Mouse (Mus musculus): Measurements from ENCODE around the gene Cdhr4. TPM values are rescaled to one million over a fixed set of nuclear protein-coding genes. Genes with fewer than 3 reads are reported as not detected.

The Cdhr4 gene
- polyA plus RNA-seq (2012; rRNA removed), result 2.9 TPM in 2 replicates

DNA sequence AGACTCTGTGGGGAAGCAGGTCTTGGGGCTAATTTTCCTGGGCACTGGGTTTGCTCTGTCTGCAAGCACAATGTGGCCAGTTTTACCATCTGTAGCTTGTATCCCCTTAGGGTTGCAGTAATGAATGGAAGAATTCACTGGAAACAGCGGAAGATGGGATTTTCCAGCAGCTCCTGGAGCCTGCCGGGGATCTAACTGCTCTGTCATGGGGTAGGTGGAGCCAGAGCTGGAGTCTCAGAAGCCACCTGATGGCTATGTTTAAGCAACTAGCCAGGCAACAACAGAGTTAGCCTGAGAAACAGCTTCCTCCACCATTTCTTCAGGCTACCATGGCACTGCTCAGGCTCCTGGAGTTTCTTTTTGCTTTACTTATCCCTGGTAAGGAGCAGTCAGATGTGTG is at the start of gene Cdhr4:
Gene Cdhr4 (plus strand): TSS at position 301 of the 400 bp plus-strand sequence.

DNA sequence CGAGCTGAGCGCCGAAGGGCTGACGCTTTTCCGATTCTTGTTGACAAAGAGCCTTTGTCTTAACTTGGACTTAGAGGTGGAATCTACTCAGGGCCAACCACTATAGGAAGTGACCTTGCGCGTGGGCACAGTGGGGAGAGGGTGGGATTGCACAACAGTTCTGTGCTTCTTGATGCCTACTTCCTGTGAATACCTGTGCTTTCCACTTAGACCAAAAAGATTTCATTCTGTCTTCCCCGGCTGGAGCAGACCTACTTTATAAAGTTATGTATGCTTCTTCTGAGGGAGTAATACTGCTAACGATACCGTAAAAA is 42.4 kb upstream of the Cdhr4 start, which contains the start of gene Traip:
Gene Traip (plus strand): TSS at position 215 of the 314 bp plus-strand sequence.

DNA sequence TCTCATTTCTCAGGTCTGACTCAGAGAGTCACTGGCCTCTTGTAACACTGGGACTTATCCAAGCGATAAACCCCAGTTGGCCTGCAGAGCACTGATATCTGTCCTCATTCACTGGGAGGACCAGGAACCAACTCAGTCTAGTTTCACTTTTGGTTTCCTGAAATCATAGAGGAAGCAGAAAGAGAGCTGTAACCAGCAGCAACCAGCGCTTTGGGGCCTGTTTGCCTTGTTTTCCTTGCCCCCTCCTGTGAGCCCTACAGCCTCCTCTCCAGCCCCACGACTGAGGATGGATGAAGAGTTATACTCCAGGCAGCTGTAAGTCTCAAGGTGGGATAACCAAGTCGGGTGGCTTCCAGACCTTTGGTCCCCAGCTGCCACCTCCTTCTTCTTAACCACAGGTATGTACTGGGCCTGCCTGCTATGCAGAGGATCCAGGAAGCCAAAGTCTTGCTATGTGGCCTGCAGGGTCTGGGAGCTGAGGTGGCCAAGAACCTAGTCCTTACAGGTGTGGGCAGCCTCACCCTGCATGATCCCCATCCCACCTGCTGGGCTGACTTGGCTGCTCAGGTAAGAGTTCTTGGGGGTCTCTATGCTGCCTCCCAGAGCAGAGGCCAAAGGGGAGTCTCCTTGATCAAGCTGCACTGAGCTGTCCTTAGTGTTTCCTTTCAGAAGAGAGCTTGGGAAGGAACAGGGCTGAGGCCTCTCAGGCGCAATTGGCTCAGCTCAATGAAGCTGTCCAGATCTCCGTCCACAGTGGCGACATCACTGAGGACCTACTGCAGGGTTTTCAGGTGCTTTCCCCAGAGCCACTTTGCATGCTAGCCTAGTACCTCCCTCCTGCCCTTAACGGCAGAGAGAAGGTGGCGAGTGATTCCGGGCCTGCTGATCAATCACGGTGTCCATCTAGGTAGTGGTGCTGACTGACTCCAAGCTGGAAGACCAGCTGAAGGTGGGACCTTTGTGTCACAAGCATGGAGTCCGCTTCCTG is 16.6 kb upstream of the Cdhr4 start, which contains the start of gene Uba7:
Gene Uba7 (plus strand): TSS at position 107 of the 988 bp plus-strand sequence.

DNA sequence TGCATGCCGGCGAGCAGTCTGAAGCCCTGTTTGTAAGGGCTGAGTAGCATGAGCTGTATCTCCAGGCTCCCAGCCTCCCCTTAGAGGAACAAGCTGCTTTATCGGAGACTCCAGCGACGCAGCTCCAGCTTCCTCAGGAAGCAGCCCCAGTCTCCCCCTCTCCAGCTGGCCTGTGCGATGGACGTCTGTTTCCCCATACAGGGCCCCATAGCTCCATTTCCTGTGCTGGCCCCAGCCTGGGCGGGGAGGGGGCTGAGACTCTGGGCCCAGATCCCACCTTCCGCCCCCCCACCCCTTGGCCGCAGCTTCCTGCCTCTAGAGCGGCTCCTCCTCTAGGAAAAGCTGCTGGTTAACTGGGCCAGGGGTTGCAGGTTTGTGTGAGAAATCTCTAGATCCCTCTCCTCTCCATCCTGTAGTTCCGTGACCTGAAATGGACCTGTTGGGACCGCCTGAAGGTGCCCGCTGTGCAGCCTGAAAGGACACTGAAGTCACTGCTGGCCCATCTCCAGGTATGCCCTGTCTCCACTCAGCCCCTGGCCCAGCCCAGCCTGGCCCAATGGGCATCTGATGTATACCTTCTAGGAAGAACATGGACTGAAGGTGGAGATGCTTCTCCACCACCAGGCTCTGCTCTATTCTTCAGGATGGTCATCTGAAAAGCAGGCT is 9.5 kb upstream of the Cdhr4 start, which contains the start of gene Gm20661:
Gene Gm20661 (plus strand): TSS at position 378 of the 666 bp plus-strand sequence.

DNA sequence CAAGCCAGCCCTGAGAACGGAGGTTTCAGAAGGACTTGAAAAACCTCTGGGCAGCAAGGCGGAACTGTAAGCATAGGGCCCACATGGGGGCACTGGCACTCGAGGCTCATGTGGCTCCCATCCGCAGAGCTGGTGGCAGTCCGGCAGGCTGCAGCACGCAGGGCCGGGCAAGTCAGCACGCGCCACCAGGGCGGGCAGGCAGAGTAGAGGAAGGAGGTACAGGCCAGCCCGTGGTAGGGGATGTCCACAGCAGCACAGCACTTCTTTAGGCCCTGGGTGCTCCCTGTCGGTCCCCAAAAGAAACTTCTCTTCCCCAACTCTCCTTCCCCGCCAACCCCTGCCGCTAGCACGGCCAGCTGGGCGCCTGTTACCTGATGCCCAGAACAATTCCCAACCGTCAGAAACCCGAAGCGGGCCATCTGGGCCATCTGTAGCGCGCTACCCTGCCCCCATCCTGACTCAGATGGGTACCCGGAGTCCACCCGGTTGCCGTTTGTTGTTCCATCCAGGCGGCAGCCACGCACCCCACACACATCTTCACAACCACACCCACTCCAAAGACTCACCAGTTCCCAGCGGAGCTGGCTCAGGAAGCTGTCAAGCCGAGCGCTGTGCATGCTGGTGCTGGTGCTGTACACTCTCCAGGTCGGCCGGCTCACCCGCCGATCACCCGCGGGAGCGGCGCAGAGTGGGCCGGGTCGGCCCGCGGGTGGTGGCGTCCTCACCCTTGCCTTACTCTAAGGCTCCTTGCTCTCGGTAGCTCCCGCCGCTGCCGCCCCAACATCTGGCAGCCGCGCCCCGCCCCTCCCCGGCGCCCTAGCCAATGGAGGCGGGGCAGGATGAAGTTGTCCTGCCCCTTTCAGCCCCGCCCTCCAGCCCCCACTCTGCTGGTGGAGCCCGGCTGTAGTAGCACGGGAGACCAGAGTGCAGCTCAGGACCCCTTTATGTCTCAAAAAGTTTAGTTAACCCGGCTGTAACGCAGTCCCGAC is 6.9 kb upstream of the Cdhr4 start, which contains the start of gene Inka1:
Gene Inka1 (minus strand): TSS at position 749 of the 989 bp plus-strand sequence.

DNA sequence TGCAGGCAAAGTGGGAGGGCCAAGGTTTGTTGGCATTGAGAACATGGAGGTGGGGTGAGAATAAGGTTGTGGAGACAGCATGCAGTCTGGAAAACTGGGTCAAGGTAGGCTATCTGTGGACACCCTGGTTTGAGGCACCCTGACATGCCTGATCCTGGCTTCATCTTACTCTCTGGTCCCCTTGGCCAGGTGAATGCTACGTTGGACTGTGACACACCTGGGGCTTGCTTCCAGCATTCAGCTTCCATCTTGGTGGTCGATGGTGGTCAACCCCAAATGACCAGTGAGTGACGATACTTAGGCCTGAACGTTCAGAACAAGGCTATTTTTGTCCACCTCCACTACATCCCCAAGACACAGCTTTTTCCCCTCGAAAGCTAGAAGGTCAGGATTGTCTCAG is 3.8 kb downstream of the Cdhr4 start, which contains the start of gene Gm20662:
Gene Gm20662 (plus strand): TSS at position 301 of the 400 bp plus-strand sequence.

DNA sequence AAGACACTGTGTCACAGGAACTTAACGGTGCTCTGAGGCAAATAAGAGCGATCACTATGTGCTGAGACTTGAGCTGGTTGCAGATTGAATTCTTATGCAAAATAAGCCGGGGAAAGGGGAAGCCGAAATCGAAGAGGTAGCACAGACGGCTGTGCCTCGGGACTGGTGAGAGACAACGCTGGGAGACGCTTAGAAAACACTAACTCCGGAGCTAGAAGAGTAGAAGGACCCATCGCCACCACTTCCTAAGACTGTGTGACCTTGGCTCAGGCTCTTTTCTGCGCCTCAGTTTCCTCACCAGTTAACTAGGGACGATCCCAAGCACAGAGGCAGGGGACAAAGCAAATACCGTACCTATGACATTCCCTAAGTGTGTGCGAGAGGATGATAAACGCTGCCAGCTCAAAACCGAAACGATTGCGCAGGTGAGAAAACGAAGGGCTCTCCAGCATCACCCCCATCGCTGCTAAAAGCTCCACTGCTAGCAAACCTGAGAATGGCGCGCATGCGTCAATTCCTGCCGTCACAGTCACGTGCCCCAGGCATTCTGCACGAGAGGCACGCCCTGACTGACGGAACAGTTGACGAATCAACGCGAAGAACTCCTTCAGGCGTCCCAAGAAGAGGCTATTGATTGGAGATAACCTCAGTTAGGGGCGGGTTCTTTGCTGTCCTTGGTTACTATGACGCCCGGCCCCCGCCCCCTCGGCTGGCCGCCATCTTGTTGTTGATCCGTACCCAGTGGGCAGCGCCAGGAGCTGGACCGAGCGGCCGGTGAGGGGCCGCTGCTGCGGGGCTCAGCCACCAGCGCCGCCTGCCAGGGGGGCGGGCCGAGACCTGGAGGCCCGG is 9.8 kb downstream of the Cdhr4 start, which contains the start of gene Ip6k1:
Gene Ip6k1 (plus strand): TSS at position 580 of the 849 bp plus-strand sequence.

DNA sequence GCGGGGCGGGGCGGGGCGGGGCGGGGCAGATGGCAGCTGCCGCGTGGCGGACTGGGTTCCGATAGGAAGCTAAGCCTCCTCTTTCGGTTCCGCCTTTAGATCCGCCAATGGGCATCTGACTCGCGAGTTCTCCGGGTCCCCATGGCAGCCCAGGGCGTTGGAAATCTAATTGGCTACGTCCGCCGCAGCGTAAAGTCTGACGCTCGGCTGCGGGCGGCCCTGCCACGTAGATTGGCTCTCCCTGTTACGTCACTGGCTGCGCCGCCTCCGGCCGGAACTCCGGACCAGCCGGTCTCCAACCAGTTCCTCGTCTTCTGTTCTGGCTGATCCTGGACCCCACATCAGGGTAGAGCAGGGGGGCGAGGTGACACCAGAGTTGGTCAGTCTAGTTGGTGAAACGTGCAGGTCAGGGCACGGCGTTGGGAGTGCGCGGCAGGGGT is 56.7 kb downstream of the Cdhr4 start, which contains the start of gene Gmppb:
Gene Gmppb (plus strand): TSS at position 227 of the 440 bp plus-strand sequence.

Other genes starting within 250 kb of the Cdhr4 start
- 33.4 and 38.1 TPM in 2 replicates for gene Rbm5, start 221.5 kb upstream of the Cdhr4 start, polyA plus RNA-seq (2012; rRNA removed)
- 15.2 and 17.3 TPM in 2 replicates for gene Rbm6, start 119.3 kb upstream of the Cdhr4 start, polyA plus RNA-seq (2012; rRNA removed)
- gene Mon1a, start 104.3 kb upstream of the Cdhr4 start, polyA plus RNA-seq (2012; rRNA removed), result 5.2 and 5.3 TPM in 2 replicates
- gene Mst1r, start 85.6 kb upstream of the Cdhr4 start, polyA plus RNA-seq (2012; rRNA removed), result 2.3 and 3.0 TPM in 2 replicates
- not detected in 2 replicates for gene Actl11, start 64.0 kb upstream of the Cdhr4 start, polyA plus RNA-seq (2012; rRNA removed)
- gene Camkv, start 56.8 kb upstream of the Cdhr4 start, polyA plus RNA-seq (2012; rRNA removed), result 0.16 and 0.19 TPM in 2 replicates
- gene Traip, start 42.4 kb upstream of the Cdhr4 start, polyA plus RNA-seq (2012; rRNA removed), result 3.0 TPM in 2 replicates
- gene Uba7, start 17.0 kb upstream of the Cdhr4 start, polyA plus RNA-seq (2012; rRNA removed), result 108 and 109 TPM in 2 replicates
- gene Gm20661, start 9.4 kb upstream of the Cdhr4 start, polyA plus RNA-seq (2012; rRNA removed), result 0.52 and 0.65 TPM in 2 replicates
- 16.2 and 17.0 TPM in 2 replicates for gene Inka1, start 6.6 kb upstream of the Cdhr4 start, polyA plus RNA-seq (2012; rRNA removed)
- gene Gm20662, start 3.9 kb downstream of the Cdhr4 start, polyA plus RNA-seq (2012; rRNA removed), result 1.1 TPM in 2 replicates
- 32.7 and 35.2 TPM in 2 replicates for gene Ip6k1, start 10.0 kb downstream of the Cdhr4 start, polyA plus RNA-seq (2012; rRNA removed)
- 11.3 and 11.8 TPM in 2 replicates for gene Gmppb, start 56.7 kb downstream of the Cdhr4 start, polyA plus RNA-seq (2012; rRNA removed)
- 0.44 and 0.62 TPM in 2 replicates for gene Amigo3, start 60.7 kb downstream of the Cdhr4 start, polyA plus RNA-seq (2012; rRNA removed)
- 92.9 and 96.0 TPM in 2 replicates for gene Mst1, start 87.9 kb downstream of the Cdhr4 start, polyA plus RNA-seq (2012; rRNA removed)
- gene Rnf123, start 90.8 kb downstream of the Cdhr4 start, polyA plus RNA-seq (2012; rRNA removed), result 53.9 and 64.1 TPM in 2 replicates
- gene Apeh, start 102.1 kb downstream of the Cdhr4 start, polyA plus RNA-seq (2012; rRNA removed), result 81.3 and 81.5 TPM in 2 replicates
- gene Bsn, start 197.9 kb downstream of the Cdhr4 start, polyA plus RNA-seq (2012; rRNA removed), result 0.46 and 0.60 TPM in 2 replicates

All from liver, embryonic 18 days (tissue).